Mouse (Mus musculus) heart, adult 2 months (tissue): ENCODE data around the gene Cenpx.
"Not testable (repeated sequence)": the region's sequence is repeated elsewhere in the genome, so short reads cannot be mapped to it uniquely, and the experiment has no call there.

Source experiments
- CTCF ChIP-seq: fragments of 200-600 bp; IDR thresholded peaks from 2 replicates; pipeline ENCODE4 v1.8.1; 2022; ENCODE audit warnings: antibody characterized with exemption, mild to moderate bottlenecking, moderate library complexity
- EP300 ChIP-seq: fragments of 200-500 bp; IDR thresholded peaks from 2 replicates; pipeline ENCODE4 v1.6.1; 2011; ENCODE audit warnings: low read depth, low read length, control low read depth; ENCODE audit not compliant: insufficient read depth

GRCm38 (mm10) chr11:120762672-120763041 is 49.1 kb upstream of the Cenpx start, which contains the start of gene Hmga1b:
- TF ChIP-seq CTCF, EP300: not testable (repeated sequence)
